Mouse (Mus musculus): ENCODE measurements at regions not wholly inside any gene's neighbourhood (a gene's known extent, or its start where the extent isn't known, plus 50 kb on each side); places are given as distances from the start of the nearest gene placed in this dataset.
A peak's percentile ranks its signal among the peaks of the same experiment; 100 is the strongest.

GRCm38 (mm10) chr4:134990651-134991050, 60.0 kb downstream of the Syf2 start:
- no peak for DNase-seq

GRCm38 (mm10) chr4:134993526-134994122, 62.9 kb downstream of the Syf2 start:
- no peak for DNase-seq

DNA sequence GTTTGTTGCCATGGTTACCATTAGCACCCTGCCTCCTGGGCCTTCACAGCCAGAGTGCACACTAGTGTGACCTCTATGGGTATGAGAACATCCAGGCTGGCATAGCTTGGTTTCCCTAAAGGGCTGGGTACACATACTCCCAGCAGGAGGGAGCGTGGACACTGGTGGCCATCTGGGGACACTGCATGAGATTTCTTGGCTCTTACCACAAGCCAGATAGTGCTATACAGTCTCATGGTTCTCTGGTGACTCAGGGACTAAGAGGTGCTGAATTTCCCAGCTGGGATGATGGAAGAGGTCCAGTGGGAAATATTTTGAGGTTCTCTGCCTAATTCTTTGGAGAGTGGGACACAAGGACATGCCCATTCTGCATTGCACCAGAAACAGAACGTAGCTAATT, 63.5 kb downstream of the Syf2 start:
- no peak for DNase-seq

GRCm38 (mm10) chr4:134994648-134995047, 64.0 kb downstream of the Syf2 start:
- no peak for DNase-seq

DNA sequence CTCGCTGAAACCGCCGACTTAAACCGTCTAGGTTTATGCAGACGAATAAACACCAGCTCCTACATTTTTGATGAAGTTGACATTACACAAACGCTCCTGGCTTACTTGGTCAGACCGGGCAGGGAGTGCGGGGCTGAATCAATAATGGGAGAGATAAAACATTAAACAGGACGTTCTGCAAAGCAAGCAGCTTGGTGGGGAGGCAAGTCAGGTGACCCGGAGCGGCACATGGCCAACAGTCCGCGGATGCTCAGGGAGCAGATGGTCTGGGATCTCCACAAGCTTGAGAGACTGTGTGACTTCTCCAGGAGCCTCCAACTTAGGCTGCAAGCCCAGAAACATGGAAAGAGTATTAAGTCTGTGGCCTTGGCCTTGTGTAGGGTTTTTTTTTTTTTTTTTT, 64.4 kb downstream of the Syf2 start:
- peak; percentile 68 for DNase-seq

DNA sequence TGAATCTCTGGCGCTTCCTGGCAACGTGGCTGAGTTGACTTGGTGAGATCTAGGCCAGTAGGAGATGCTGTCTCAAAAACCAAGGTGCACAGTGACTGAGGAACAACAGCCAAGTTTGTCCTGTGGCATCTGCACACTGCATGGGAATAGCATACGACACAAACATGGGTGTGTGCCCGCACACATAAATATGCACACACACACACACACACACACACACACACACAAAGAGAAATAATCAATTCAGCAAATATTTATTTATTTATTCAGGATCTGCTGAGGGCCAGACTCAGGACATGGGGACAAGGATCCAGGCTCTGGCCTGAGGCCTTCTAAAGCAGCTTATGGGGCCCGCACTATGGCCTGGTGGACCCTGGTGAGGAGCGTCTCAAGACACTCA, 65.4 kb downstream of the Syf2 start:
- DNase-seq = no peak

DNA sequence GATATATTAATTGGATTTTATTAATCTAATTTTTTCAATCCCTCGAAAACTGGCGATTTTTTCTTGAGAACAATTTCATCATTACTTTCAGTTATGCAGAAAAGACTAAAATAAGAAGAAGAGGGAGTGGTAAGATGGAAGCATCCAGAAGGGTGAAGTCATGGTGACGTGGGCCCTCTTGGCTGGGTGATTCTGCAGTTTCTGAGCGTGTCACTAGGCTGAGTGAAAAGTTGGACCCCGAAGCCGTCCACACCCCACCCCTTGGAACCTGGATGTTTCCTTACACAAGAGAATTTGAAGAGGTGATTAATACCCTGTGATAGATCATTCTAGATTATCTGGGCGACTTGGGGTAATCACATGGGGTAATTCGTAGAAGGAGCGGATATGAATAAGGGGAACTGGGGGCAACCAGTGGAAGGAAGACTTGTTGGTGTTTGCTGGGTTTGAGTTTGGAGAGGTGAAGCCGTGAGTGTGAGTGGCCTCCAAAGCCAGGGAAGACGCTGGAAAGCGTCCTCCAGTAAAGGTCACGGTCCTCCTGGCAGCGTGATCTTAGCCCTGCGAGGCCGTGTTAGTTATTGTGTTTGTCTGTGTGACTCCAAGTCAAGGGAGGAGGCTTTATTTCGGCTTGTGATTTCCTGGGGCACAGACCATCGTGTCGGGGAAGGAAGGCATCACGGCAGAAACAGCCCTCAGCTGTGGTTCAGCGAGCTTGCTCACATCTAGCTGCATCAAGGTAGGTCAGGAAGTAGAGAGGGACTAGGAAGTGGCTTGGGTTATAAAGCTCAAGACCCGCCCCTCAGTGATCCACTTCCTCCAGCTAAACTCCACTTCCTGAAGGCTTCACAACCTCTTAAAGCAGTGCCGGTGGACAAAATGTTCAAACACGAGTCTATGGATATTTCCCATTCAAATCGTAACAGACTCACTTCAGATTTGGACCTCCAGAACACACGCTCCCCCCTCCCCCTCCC, 67.0 kb downstream of the Syf2 start:
- no peak for DNase-seq

GRCm38 (mm10) chr4:134998928-134999658, 68.4 kb downstream of the Syf2 start:
- DNase-seq = no peak

DNA sequence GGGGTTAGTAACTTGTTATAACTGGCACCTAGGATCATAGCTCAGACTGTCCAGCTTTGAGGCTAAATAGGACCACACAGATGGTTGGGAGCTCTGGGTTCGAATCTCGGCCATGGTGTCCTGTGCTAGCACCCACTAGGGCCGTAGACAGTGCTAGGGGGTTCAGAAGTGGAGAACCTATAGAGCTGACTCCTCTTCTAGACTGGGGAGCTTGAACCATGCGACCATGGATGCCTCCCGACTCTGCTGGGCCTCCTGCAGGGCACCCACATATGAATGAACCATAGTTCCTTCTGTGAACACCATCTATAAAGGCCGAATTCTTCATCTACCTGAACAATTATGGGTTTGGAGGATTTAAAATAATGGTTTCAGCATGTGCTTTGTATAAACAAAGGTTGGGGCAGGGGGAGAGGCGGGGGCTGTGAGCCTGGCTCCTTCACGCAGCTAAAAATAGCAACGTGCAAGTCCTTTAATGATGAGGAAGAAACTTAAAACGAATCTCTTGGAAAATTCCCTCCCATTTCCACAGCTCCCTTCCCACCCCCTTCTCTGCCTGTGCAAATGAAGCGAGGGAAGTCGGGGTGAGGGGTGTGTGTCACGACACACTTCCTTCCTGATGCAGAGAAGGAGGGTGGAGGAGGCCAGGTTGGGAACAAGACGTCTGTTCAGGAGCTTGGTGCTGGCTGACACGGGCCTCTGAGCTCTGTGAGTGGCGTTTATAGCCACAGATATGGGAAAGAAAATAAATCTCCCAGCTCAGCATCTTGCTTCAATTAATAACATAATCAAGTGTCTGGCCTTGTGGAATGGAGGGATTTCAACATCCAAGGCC, 71.6 kb downstream of the Syf2 start:
- DNase-seq = no peak

DNA sequence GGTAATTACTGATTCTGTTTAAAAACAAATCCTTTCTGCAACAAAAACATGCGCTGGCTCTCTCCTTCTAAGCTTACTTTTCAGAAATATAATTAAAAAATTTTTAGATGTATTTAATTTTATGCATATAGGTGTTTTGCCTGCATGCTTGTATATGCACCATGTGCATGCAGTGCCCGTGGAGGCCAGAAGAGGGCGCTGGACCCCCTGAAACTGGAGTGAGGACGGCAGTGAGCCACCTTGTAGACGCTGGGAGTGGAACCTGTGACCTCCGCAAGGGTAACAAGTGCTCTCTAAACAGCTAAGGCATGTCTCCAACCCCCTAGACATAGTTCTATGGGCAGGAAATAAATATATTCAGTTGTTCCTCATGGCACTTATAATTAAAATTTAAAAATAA, 80.7 kb downstream of the Syf2 start:
- DNase-seq = no peak

DNA sequence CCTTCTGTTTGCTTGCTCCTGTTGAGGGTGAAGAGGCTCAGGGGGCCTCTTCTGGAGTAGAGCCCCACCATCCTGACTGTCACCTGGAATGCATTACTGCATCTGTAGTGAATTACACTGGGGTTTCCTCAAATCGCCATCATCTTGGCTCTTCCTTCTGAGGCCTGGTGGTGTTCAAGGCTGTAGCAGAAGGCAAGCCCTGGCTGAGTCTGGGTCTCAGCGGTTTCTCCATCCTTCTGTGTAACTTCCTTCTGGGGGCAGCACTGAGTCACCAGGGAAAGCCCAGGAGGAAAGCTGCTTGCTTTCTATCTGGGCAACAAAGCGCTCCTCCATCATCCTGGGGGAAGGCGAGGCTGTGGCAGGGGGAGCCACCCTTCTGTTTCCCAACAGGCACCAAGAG, 82.2 kb downstream of the Syf2 start:
- DNase-seq = no peak

DNA sequence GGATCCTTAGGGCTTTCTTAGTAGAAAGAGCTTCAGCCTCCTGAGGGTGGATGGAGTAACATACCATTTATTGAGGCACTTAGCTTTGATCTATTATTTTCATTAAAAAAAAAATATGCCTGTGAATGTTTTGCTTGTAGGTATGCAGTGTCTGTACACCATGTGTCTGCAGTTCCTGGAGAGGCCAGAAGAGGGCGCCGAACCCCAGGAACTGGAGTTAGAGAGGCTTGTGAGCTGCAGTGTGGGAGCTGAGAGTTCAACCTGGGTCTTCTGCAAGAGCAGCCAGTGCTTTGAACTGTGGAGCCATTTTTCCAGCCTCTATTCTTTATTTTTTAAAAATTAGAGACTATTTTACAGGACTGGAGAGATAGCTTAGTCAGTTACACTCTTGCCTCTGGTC, 83.2 kb downstream of the Syf2 start:
- no peak for DNase-seq

DNA sequence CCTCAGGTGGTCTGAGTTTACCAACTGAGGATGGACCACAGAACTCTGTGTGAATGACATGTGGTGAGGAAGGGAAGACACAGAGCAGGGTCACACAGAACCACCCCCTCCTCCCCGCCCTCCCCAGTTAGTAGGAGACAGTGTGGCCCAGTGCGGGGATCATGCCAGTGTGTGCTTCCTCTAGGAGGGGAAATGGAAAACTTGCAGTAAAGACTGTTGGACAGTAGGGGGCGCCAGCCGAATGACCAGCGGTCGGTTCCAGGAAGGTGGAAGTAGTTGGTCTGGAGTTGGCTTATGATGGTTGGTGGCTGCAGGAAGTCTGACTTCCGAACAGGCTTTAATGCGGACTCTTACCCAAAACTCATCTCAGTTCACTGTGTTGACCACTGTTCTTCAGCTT, 87.3 kb downstream of the Syf2 start:
- DNase-seq = peak; percentile 74

DNA sequence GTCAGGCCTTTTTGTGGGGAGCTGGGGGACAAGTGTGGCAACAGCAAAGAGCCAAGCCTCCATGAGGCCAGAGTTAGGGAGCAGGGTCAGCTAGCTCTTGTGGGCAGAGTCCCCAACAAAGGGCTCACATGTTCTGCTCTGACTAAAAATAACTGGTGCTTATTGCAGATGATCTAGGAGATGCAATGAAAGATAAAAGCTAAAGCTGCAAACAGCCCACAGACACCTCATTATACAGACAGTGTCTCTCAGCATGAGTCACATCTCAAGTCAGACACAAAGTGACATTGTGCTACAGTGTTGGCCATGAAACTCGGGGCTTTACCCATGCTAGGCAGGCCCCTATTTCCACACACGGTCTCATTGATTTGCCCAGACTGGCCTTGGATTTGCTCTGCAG, 88.4 kb downstream of the Syf2 start:
- DNase-seq = no peak

- no peak for DNase-seq
These were observed 89.7 kb downstream of the Syf2 start for GRCm38 (mm10) chr4:135020262-135020991.

- no peak for DNase-seq
These were observed 92.5 kb downstream of the Syf2 start for GRCm38 (mm10) chr4:135023200-135023599.

GRCm38 (mm10) chr4:135025802-135026201, 94.7 kb upstream of the Runx3 start:
- no peak for DNase-seq

- DNase-seq = no peak
These were observed 93.3 kb upstream of the Runx3 start for GRCm38 (mm10) chr4:135027136-135027535.

- DNase-seq = no peak
These were observed 90.7 kb upstream of the Runx3 start for GRCm38 (mm10) chr4:135029723-135030122.

DNA sequence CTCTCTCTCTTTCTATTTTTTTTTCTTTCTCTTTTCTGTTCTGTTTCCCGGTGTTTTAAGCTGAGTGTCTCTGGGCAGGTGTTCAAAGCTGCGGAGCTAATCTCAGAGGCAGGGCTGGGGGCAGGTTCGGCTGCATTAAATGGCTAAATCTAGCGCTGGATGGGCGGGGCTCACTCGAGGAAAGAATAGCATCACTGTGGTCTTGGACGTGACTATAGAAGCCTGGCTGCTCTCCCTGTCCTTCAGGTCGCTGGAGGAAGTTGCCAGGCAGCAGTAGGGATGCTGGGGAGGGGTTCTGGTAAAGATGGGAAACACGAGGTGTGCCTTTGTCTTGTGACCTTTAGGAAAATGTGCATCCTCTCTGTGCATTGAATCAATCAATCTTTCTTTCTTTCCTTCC, 88.0 kb upstream of the Runx3 start:
- DNase-seq = no peak

DNA sequence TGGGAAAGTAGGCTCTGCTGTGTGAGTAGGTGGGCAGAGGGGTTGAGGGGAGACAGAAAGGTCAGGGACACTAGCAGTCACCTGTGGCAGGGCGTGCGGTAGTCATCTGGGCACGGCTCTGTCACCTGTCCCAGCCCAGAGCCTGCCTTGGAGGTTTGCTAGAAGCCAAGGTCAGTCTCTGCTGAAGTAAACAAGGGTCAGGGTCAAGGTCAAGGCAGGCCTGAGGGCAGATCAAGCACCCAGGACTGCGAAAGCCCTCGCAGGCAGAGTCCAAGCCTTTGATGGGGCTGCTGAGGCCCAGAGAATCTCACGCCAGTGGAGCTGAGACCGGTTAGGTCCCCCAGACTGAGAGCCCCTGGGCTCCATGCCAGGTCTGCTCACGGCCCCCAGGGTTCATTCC, 87.2 kb upstream of the Runx3 start:
- DNase-seq = no peak

GRCm38 (mm10) chr4:135034406-135034805, 86.0 kb upstream of the Runx3 start:
- DNase-seq = peak; percentile 61
